Mouse (Mus musculus) kidney, adult 2 months (tissue): ENCODE data around the gene Gpr18. TPM values are rescaled to one million over a fixed set of nuclear protein-coding genes. Genes with fewer than 3 reads are reported as not detected.

Experiments
- DNase-seq: peaks from one replicate; pipeline ENCODE4 v3.0.0; 2021
- H3K27ac ChIP-seq: fragments of 200-500 bp; 2 replicates; pipeline ENCODE4 v1.5.1; 2012; ENCODE audit warnings: low read depth, low read length, control low read depth, inconsistent platforms; ENCODE audit not compliant: insufficient read depth
- H3K27me3 ChIP-seq: fragments of 200-500 bp; replicated peaks from 2 replicates; pipeline ENCODE4 v1.6.1; 2012; ENCODE audit warnings: mild to moderate bottlenecking, moderate library complexity, low read length, inconsistent platforms; ENCODE audit not compliant: control insufficient read depth, insufficient read depth
- H3K36me3 ChIP-seq: fragments of 200-500 bp; 2 replicates; pipeline ENCODE4 v1.6.1; 2012; ENCODE audit warnings: mild to moderate bottlenecking, moderate library complexity, low read length, inconsistent platforms; ENCODE audit not compliant: control insufficient read depth, insufficient read depth
- H3K4me1 ChIP-seq: fragments of 200-500 bp; 2 replicates; pipeline ENCODE4 v1.6.1; 2011; ENCODE audit warnings: low read length; ENCODE audit not compliant: control insufficient read depth, insufficient read depth
- H3K4me3 ChIP-seq: fragments of 200-500 bp; 2 replicates; pipeline ENCODE4 v1.5.1; 2011; ENCODE audit warnings: mild to moderate bottlenecking, low read depth, low read length, control low read depth; ENCODE audit not compliant: insufficient read depth
- CTCF ChIP-seq: fragments of 200-500 bp; conservative IDR thresholded peaks from 2 replicates; pipeline ENCODE4 v1.5.1; 2011; ENCODE audit warnings: low read depth, mild to moderate bottlenecking, control low read depth, low read length, moderate library complexity, mixed read lengths; ENCODE audit not compliant: insufficient read depth, insufficient read length
- POLR2A ChIP-seq: fragments of 200-500 bp; IDR thresholded peaks from one replicate; pipeline ENCODE4 v1.6.1; 2011; ENCODE audit warnings: low read depth, low read length, control low read depth
- WGBS: fragments of 180-500 bp; shearing (Covaris S2); methylation state at CpG from one replicate; pipeline ENCODE4 v1.1.7; 2018; 5-methylcytosine and 5-hydroxymethylcytosine counted together
- polyA plus RNA-seq: library from polyadenylated mRNA; depleted of rRNA; stranded (reverse); fragments of >200 nt; gene quantifications from 2 replicates; pipeline ENCODE4 v1.2.3, GENCODE M21; 2012

Gpr18 gene
- polyA plus RNA-seq, 1 experiment = 3.5 TPM

GRCm38 (mm10) chr14:121938256-121939191, 22.9 kb upstream of the Gpr18 start:
- H3K4me3 ChIP-seq = no peak overlapping the region
- no peaks in the 10 kb centered on the region for H3K27me3 ChIP-seq
- no peak overlapping the region for H3K27ac ChIP-seq
- WGBS = 77% methylated on average over 11 of the region's 11 CpGs
- H3K4me1 ChIP-seq = no peaks in the 10 kb centered on the region
- TF ChIP-seq CTCF (no peak), POLR2A (no peak)
- DNase-seq = no peak
- H3K36me3 ChIP-seq = no peaks in the 10 kb centered on the region

GRCm38 (mm10) chr14:121937601-121938255, 22.1 kb upstream of the Gpr18 start:
- no peak for DNase-seq
- Histone ChIP-seq H3K27me3 (no peaks in the 10 kb centered on the region), H3K27ac (no peak overlapping the region), H3K4me3 (no peak overlapping the region), H3K36me3 (no peaks in the 10 kb centered on the region), H3K4me1 (no peaks in the 10 kb centered on the region)
- 79% methylated on average over 11 of the region's 11 CpGs for WGBS
- no peak for TF ChIP-seq CTCF
- no peak for TF ChIP-seq POLR2A

DNA sequence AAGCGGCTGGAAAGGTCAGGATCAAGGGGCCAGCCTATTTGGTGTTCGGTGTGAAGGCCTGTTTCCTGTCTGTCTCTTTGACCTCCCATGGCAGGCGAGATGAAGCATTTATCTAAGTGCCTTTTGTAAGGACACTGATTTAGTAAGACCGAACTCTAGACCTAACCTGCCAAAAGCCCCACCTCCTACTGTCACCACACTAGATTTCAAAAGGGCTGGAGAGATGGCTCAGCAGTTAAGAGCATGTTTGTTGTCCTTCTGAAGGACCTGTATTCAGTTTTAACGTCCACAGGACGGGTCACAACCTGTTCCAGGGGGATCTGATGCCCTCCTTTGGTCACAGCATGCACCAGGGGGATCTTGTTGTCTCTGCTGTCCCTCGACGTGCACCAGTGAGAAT, 21.3 kb upstream of the Gpr18 start:
- 76% methylated on average over 8 of the region's 8 CpGs for WGBS
- no peaks in the 10 kb centered on the region for H3K4me1 ChIP-seq
- no peak overlapping the region for H3K4me3 ChIP-seq
- no peak for DNase-seq
- no peak overlapping the region for H3K27ac ChIP-seq
- no peak for TF ChIP-seq CTCF
- no peak for TF ChIP-seq POLR2A
- H3K36me3 ChIP-seq = no peaks in the 10 kb centered on the region
- no peaks in the 10 kb centered on the region for H3K27me3 ChIP-seq

- DNase-seq = no peak
These were observed 20.8 kb upstream of the Gpr18 start for GRCm38 (mm10) chr14:121936356-121936755.

DNA sequence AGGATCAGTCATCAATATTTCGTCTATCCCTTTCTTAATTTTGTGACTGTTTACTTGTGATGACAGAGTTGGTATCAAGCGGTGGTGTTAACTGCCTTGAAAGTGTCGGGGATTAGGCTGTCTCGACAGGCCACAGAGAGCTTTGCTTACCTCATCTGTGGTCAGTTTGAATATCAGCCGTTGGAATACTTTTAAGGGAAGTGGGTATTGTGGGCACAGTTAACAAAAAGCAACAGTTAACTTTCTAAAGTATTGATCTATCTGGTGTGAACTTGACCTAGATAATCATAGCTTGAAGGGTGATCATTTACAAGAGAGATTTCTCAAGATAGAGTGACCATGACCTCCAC, 19.0 kb upstream of the Gpr18 start:
- 94% methylated on average over 5 of the region's 5 CpGs for WGBS
- Histone ChIP-seq H3K4me3 (no peak overlapping the region), H3K27ac (no peak overlapping the region), H3K27me3 (no peaks in the 10 kb centered on the region), H3K36me3 (no peaks in the 10 kb centered on the region), H3K4me1 (no peaks in the 10 kb centered on the region)
- TF ChIP-seq CTCF = no peak
- TF ChIP-seq POLR2A = no peak
- no peak for DNase-seq

More at GRCm38 (mm10) chr14:121936356-121936755, 20.8 kb upstream of the Gpr18 start:
- H3K4me3 ChIP-seq = no peak overlapping the region
- TF ChIP-seq CTCF (no peak), POLR2A (no peak)
- H3K4me1 ChIP-seq = no peaks in the 10 kb centered on the region
- 92% methylated on average over 4 of the region's 4 CpGs for WGBS
- H3K36me3 ChIP-seq = no peaks in the 10 kb centered on the region
- no peak overlapping the region for H3K27ac ChIP-seq
- H3K27me3 ChIP-seq = no peaks in the 10 kb centered on the region

DNA sequence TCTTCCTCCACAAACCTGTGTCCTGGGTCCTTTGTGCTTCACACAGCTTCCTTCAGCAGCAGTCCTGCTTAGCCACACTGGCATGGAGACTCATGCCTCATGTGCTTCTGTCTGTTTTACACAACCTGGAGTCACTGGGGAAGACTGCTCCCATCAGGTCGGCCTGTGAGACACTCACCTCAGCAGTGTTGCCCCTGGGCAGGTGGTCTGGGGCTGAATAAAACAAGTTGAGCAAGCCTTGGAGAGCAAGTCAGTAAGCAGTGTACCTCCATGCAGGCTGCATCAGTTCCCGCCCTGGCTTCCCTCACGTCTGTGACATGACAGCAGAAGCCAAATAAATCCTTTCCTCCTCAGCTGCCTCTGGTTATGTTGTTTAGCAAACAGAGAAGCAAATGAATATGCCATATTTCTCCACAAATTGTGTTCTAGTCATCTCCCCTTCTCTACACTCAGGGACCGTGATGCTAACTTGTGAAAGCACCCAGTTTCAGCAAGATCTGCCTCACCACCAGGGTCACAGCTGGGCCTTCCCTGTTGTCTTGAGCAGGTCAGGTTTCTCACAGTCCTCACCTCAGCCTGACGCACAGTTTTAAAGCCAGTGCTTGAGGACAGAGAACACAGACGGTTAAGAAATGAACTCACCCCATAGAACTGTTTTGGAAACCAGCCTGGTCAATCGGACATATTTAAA, 18.5 kb upstream of the Gpr18 start:
- no peaks in the 10 kb centered on the region for H3K4me1 ChIP-seq
- H3K27me3 ChIP-seq = no peaks in the 10 kb centered on the region
- no peak for DNase-seq
- no peaks in the 10 kb centered on the region for H3K36me3 ChIP-seq
- 92% methylated on average over 7 of the region's 7 CpGs for WGBS
- TF ChIP-seq POLR2A = no peak
- no peak for TF ChIP-seq CTCF
- H3K4me3 ChIP-seq = no peak overlapping the region
- H3K27ac ChIP-seq = no peak overlapping the region

DNA sequence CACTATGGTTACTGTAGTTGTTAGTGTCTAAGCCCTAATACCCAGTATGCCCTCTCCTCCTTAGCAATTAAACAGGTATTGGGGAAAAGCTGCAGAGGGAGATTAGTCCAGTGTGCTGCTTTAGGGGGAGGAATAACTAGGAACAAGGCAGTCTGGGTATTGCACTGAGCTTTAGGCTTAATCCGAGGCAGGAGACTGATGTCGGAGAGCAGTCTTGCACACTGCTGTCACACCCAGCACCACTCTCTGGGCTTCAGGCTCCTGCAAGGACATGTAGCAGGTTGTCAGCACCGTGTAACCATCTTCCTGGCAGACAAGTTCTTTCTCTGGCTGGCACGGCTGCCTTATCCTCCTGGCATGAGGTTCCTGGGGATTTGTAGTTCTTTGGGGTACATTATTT, 16.6 kb upstream of the Gpr18 start:
- Histone ChIP-seq H3K27ac (no peak overlapping the region), H3K4me1 (no peaks in the 10 kb centered on the region), H3K27me3 (no peaks in the 10 kb centered on the region), H3K36me3 (no peaks in the 10 kb centered on the region), H3K4me3 (no peak overlapping the region)
- WGBS = 89% methylated on average over 4 of the region's 4 CpGs
- TF ChIP-seq POLR2A = no peak
- DNase-seq = no peak
